Mouse (Mus musculus) monocyte, adult 2 months (primary cell): ENCODE measurements around the gene Lamtor2.

Source experiments
- DNase-seq, 2 experiments: peaks; one replicate each; pipeline ENCODE4 v3.0.0; 2022; ENCODE audit warnings: low spot score in 2 of 2, low read depth in 1 of 2

Lamtor2 gene

GRCm38 (mm10) chr3:88528646-88529045 is 24.2 kb downstream of the Lamtor2 start:
- no peak for DNase-seq

DNA sequence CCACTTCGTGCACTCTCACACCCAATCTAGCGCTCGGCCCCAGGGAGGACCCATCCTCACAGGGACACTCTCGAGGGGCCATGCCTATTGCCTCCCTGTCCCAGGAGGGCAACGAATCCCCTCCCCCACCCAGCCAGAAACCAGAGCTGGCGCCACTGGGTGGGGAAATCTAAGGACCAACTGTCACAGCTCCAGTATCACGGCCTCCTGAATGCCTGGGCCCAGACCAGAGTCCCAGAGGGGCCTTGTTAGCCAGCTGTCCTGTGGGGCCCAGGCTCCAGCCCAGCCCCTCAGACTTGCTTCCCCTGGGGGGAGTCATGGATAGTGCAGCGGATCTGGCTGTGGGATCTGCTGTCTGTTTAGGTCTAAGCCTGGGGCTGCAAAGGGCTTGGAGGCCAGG is 25.3 kb downstream of the Lamtor2 start:
- DNase-seq, result no peak

- peak; percentile 73 to 74 for DNase-seq
These were observed 26.4 kb downstream of the Lamtor2 start for GRCm38 (mm10) chr3:88526157-88527131.

DNA sequence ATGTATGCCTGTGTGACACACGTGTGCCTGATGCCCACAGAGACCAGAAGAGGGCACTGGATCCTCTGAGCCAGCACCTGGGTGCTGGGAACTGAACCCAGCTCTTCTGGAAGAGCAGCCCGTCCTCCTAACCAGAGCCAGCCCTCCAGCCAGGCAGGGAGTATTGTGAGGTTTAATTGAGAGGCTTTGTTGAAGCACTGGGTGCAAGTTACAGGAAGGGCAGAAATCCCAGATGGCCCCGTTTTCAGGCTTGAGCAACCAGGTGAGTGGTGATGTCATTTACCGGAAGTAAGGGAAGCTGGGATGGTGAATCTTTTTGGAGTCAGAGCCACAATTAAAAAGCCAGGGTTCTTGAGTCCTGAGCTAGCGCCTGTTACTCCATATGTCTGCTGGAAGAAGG is 27.9 kb downstream of the Lamtor2 start:
- DNase-seq, result no peak

DNA sequence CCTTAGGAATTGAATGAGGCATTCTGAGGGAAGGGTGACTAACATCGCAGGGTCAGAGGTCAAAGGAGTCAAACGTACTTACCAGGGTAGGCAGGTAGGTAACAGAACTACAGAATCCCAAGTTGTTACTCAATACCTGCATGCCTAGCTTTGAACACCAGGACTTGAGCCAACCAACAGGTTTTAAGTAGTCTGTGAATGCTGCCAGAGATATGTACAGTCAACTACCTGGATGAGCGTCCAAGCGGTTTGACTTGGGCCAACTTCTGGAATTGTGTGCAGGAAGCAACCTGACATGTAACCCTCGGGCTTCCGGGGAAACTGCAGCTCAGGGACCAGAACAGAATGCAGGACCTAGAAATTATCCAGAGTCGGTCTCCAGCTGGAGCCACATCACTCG is 29.8 kb downstream of the Lamtor2 start:
- DNase-seq, result no peak

DNA sequence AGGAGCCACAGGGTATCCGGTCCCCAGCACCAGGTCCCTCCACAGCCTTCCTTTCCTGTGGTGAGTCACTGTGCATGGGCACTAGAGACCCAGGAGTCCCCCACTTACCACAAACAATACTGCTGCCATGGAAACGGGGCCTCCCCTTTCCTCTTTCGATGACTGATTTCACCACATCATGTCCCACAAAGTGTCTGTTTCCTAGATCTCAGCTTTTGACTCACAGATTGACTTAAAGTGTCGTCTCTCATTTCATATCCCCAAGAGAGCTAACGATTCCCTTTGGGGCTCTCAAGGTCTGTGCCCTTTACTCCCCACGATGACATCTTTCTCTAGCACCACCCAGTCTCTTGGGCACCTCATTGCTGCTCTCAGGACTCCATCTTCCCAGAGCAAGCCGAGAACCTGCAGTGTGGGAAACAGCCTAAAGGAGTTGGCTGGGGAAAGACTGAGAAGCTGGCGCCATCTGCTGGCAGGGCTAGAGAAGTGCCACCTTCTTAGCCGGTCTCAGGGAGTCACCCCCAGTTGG is 31.0 kb downstream of the Lamtor2 start:
- DNase-seq, result peak; percentile 78 to 80

- DNase-seq, result no peak
These were observed 31.7 kb downstream of the Lamtor2 start for GRCm38 (mm10) chr3:88521156-88521555.

DNA sequence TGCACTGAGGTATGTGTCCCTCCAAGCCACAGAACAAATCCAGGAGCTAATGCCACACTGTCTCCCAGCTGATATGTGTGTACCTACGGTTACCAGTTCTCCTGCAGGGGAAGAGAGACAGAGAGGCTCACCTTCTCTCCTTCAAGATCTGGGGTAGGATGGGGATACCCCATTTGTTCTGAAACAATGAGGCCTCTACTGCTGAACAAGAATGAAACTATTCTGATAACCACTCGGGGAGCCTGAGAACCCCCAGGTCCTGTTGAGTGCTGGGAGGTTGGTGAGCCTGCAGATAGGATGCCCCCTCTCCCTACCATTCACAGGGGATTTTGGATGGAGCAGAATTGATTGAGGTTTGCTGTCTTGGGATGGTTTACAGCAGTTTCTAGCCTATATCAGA is 32.8 kb downstream of the Lamtor2 start:
- no peak for DNase-seq

DNA sequence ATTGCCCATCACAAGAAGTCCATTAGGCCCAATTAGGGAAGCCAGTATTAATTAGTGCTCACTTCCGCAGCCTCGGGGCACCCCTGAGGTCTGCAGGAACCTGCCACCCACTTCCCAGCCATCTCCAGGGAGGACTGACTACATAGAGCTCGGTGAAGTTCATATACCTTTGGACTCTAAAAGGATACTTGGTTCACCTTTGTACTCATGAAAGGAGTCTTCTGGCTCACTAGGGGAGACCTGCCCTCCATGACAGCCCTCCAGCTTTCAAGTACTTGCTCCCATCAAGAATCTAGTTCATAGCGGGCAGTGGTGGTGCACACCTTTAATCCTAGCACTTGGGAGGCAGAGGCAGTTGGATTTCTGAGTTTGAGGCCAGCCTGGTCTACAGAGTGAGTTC is 34.5 kb downstream of the Lamtor2 start:
- no peak for DNase-seq

DNA sequence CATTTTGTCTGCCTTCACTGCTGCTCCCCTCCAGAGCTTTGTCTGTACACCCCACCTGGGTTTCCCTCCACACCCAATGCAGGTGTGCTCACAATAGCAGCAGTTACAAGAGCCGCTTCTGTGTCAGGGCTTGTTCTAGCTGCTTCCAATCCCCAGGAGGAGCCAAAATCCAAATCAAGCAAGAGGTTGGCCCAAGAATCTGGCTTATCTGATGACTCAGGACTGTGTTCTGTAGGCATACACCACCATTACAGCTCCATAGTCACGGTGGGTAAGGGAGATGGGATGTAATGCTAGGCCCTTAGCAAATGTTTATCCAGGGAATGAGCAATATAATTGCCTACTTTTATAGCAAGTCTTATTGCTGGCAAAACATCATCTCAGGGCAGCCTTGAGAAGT is 36.5 kb downstream of the Lamtor2 start:
- DNase-seq, result no peak

DNA sequence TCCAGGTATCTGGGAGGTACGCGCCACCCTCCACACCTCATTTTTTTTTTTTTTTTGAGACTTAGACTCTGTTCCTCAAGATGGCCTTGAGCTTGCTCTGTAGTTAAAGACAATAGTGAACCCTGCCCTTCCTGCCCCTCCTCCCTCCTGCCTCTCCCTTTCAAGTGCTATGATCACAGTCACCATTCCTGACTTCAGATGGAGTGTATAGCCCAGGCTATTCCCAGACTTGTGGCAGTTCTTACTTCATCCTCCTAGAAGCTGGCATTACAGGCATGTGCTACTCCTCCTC is 37.8 kb downstream of the Lamtor2 start:
- no peak for DNase-seq

DNA sequence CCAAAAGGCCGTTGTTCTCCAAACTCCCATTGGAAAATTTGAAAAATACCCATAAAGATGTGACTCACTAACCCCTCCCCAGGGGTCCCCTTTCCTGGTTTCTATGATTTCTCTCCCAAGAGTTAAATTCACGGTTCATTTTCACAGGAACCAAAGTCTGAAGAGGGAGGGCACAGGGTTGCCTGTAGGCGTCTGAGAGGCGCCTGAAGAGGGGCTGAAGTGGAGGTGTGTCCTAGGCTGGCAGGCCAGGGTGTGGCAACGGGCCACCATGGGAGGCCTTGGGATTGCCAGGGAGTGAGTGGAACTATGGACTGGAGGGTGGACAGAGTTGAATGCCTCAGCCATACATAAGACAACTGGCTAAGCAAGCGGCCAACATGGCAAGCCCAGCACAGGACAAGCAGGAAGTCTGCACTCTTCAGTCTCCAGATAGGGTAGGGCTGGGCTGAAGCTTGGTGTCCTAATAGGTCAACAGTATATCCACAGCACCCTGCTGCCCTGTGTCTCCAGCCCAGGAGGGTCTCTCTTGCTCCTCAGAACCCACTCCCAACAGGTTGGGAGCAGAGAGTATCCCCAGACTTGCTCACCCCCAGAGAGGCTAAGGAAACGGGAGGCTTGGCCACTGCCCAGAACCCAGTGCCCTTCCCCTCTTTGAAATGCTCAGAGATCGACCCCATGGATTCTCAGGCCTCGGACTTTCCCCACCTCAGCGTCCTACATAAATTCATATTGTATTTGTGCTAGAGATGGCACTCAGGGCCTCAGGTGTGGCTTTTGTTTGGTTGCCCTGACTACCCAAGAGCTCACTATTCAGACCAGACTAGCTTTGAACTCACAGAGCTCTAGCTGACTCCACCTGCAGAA is 38.4 kb downstream of the Lamtor2 start:
- no peak for DNase-seq

DNA sequence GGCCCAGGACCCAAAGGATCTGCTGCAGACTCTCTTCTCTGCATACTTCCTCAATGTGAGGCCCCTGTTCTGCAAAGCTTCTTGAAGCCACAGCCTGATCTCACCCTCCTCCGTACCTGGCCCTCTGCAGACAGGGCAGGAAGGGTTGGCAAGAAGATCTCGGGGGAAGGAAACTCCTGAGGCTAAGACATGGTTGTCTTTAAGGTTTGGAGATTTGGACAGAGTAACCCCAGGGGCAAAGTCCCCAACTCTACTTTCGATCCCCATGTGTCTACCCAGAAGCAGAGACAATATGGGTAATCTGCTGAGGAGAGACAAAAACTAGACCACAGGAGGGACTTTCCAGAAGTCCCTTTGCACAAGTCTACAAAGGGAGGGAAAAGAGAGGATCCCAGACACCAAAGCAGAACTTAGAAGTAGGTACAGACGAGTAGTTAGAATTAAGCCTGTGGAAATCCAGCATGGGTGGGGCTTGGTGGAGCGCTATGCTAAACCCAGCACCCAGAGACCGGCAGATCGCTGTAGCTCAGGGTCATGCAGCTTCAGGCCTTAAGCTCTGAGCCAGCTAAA is 39.2 kb downstream of the Lamtor2 start:
- DNase-seq, result peak; percentile 28 to 48

GRCm38 (mm10) chr3:88512896-88513545 is 39.9 kb downstream of the Lamtor2 start:
- DNase-seq, result no peak

DNA sequence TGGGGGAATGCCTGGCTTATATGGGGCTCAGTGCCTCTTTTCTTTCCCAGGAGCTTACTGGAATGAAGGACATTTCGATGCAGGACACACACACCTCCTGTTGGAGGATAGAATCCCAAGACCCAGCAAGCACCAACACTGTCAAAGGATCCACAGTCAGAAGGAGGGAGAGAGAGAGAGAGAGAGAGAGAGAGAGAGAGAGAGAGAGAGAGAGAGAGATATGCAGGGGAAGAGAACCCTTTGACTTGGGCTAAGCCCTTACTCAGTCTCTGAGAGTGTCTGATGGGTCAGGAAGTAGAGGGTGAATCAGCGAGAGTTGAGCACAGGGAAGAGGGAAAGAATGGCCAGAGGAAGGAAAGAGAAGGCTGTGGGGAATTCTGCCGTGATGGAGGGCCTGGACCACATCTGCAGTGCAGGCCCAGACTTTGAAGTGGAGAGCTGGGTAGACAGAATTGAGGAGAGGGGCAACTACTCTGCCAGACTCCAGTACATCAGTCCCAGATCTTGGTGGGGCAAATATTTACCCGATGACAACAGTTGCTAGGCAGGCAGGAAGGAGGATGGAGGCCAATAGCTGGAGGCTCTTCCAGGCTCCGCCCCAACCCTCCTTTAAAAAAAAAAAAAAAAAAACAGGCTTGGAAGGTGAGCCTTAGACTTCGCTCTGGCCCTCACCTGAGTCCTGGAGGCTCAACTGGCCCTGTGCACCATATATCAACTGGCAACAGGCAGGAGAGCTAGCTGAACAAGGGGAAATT is 40.6 kb downstream of the Lamtor2 start:
- no peak for DNase-seq

DNA sequence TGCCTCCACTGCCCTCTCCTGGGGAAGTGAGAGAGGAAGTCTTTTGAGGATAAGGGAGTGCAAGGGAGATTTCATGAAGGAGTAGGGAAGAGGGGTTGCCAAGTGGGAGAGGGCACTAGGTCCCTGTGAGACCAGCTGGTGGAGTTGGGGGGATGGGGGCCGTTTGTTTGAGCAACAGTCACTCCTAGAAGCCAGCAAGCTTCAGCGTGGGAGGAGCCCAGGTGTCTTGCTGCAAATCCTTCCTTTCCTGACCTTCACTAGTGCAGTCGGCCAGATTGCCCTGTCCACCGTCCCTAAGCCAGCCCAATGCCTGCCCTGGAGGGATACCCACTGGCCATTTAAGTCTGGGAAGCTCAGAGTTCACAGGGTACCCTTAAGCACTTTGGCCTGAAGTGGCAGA is 41.3 kb downstream of the Lamtor2 start:
- no peak for DNase-seq

GRCm38 (mm10) chr3:88510421-88511289 is 42.2 kb downstream of the Lamtor2 start:
- DNase-seq, result no peak

DNA sequence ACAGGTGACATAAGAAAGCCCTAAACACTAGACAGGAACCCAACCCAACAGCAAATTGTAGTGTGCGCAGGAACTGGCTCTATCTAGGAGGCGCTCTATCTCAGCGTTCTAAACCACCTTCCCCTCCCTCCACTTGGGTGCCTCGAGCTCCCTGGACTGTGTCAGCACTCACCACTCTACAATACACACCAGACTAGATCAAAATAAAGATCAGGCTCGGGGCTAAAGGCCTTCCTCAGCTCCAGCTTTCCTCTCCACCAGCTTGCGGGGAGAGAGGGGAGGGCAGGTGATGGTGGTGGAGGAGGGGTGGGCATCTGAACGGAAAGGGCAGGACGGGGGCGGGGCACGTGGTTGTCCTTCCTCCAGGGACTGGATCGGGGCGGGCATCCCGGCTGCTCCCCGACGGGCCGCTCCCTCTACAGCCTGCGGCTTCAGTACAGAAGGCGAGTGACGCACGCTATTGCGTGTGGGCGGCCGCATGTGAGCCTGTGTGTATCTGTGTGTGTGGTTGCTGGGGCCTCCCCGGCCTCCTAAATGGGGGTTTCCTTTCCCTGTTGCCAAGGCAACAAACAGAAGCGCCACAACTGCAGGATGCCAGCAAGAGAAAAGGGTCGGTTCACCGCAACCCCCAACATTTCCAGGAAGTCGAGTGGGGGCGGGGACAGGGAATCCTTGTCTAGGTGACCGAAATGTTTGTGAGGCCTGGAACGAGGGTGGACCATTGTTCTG is 43.0 kb downstream of the Lamtor2 start, which contains the start of gene Lmna:
Gene Lmna (minus strand): TSS at position 265 of the 729 bp plus-strand sequence.
- DNase-seq, result peak; percentile 91 to 96

- DNase-seq, result no peak
These were observed 43.6 kb downstream of the Lamtor2 start for GRCm38 (mm10) chr3:88509250-88509649.
